Mouse (Mus musculus) embryo, embryonic 9.5 days (tissue): ENCODE measurements around the gene Olfr48.

ENCODE experiments used
- DNase-seq: peaks from one replicate; pipeline ENCODE4 v3.0.0-alpha.2; 2017; ENCODE audit errors: extremely low spot score

Olfr48 gene

DNA sequence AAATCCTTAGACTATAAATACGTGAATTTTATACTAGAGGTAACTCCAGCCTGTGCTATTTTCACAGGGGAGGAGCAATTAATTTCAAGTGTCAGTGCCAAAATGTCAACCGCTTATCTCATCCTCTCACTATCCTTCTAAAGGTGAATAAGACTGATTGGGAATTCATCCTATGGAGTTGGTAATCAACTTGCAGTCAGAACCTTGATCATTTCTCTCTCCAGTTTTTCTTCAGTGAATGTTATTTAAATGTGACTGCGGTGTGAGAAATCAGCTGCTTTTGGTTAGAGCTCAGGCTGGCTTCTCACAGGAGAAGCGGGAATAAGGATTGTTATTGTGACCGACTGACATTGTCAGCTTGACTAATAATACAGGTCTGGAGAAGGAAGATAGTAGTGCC lies at the start of gene Olfr48:
Gene Olfr48, minus strand, starts transcription at position 101 of the 400 bp plus-strand sequence.
- DNase-seq, result no peak

DNA sequence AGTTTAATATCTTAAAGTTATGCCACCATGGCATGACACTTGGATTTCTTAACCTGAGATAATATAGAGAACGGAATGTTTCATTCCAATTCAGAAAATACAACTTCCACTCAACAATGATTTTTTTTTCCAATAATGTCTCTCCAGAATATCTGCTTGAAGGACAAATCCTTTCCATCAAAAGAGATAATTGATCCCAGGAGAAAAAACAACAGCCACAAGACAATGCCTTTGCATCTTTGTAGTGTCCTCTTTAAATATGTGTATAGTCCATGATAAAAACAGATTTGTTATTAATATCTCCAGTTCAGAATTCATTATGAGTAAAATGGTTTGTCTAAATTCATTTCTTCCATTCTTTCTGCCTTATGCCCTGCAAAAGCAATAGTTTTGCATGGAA lies 30.1 kb upstream of the Olfr48 start, which contains the start of gene Olfr1257:
Gene Olfr1257, plus strand, starts transcription at position 301 of the 400 bp plus-strand sequence.
- DNase-seq, result no peak

DNA sequence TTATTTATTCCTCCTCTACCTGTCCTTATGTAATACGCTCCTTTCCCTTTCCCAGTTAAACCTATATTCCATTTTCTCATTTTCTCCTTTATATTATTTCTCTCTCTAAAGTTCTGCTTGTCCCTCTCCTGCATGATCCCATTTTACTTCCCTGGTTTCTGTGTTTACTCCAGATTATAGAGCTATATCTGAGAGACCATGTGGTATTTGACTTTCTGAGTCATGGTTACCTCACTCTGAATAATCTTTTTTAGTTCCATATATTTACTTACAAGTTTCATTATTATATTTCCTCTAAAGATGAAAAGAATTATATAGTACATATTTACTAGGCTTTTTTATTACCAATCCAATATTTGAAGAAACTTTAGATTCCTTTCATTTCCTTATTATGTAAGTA lies 1.2 kb upstream of the Olfr48 start:
- DNase-seq, result no peak

DNA sequence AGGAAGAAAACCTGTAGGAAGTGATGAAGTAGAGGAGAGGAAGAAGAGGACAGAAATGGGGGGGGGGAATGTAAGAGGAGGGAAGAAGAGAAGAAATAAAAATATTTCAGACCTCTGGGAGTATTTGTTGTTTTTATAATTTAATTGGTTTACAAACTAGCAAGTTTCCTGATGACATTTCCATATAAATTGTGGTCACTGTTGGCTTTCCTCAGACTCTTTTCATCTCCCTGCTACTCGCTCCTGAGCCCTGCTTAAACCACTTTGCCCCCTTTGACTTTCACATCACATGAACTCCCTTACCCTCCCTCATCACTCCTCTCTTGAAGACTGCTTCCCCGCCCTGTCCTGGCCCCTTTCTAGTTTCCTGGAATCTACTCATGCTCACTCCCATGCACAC lies 6.5 kb downstream of the Olfr48 start, which contains the start of gene Olfr1256:
Gene Olfr1256, minus strand, starts transcription at position 101 of the 400 bp plus-strand sequence.
- DNase-seq, result no peak

DNA sequence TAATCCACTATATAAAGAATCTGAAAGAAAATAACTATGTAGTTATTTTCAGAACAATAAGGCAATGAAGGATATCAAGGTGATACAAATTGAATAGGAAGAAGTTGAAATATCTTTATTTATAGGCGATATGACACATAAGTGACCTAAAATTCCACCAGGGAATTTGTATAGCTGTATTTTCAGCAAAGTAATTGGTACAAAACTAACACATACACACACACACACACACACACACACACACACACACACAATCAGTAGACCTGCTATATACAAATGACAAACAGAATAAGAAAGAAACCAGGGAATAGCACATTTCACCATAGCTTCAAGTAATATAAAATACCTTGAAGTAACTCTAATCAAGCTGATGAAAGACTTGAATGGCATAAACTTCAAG lies 27.8 kb downstream of the Olfr48 start:
- DNase-seq, result no peak

DNA sequence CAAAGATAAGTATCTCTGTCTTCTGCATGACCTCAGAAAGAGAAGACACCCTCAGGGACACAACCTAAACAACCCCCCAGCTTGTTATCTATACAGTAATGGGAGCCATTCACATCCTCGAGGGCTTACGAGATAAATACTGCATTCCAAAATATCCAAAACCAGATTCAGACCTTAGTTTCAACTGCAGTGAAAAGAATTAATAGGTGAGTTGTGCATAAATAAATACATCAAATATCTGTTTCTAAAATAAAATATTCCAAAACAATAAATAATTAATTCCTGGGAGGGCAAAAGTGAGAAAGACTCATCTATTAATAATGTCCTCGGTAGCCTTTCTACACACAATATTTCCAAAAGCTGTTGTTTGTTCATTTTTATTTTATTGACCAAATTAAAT lies 36.3 kb downstream of the Olfr48 start, which contains the start of gene Olfr1255:
Gene Olfr1255, plus strand, starts transcription at position 301 of the 400 bp plus-strand sequence.
- DNase-seq, result no peak

DNA sequence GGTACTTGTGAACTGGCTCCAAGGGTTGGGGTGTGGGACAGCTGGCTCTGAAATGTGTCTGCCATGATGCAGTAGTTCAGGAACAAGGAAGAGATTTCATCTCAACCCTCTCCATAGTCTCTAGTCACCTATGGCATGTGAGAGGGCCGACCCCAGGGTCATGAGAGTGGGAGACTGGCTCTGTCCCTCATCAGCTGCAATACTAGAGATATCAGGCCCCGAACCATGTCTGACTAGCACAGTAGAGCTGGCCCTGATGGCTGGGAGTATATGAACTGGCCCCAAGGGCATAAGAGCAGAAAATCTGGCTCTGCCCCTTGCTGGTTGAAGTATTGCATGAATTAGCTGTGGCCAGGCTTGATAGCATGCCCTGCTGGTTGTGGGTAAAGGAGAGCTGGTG lies 37.3 kb downstream of the Olfr48 start:
- DNase-seq, result no peak

DNA sequence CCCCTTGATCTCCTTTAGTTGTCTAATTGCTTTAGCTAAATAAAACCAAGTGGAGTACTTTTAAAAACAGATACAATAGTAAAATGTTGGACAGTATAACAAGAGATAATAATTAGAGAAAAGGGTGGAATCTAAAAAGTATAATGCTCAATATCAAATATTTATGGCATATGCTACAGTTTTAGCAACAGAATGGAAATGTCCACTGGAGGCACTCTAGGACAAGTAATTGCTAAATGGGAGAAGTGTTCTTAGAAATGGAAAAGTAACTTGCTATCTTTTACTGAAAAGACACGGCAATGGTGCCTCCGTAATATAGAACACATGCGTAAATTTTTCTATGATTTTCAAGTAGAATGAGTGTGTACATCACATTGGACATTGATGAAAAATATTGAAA lies 48.4 kb downstream of the Olfr48 start:
- DNase-seq, result no peak

DNA sequence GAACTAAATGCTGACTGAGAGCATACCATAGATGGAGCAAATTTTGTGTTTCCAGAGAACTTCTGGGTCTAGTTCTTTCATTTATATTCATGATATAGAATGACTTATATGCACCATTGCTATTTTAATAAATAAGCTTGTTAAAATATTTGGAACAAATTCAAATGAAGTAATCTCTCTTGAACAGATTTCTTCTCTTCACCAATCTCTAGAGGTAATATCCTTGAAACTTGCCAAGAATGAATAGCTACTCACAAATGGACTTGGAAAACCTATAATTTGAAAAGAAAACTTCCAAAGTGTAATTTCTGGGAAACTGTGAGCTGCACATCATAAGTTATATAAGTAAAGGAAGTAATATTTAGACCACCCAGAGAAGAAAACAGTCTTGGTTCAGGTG lies 54.5 kb downstream of the Olfr48 start, which contains the start of gene Olfr1254:
Gene Olfr1254, minus strand, starts transcription at position 101 of the 400 bp plus-strand sequence.
- DNase-seq, result no peak
